Mouse (Mus musculus) left cerebral cortex, postnatal 4 days (tissue): ENCODE measurements at regions not wholly inside any gene's neighbourhood (a gene's known extent, or its start where the extent isn't known, plus 50 kb on each side); places are given as distances from the start of the nearest gene placed in this dataset.

ENCODE experiments used
- DNase-seq: peaks from one replicate; pipeline ENCODE4 v3.0.0-alpha.2; 2022
- intact Hi-C: fragments of 180-260 bp; cut with DNase I; formaldehyde crosslinking; loops from one replicate; pipeline ENCODE4 v1.15.1; 2025

GRCm38 (mm10) chr16:27507212-27507611, 118.5 kb downstream of the Ccdc50 start:
- intact Hi-C loops = no loop called here
- no peak for DNase-seq

- DNase-seq = peak; percentile 87
- intact Hi-C loops = no loop called here
These were observed 135.0 kb downstream of the Ccdc50 start for GRCm38 (mm10) chr16:27523527-27524121.

DNA sequence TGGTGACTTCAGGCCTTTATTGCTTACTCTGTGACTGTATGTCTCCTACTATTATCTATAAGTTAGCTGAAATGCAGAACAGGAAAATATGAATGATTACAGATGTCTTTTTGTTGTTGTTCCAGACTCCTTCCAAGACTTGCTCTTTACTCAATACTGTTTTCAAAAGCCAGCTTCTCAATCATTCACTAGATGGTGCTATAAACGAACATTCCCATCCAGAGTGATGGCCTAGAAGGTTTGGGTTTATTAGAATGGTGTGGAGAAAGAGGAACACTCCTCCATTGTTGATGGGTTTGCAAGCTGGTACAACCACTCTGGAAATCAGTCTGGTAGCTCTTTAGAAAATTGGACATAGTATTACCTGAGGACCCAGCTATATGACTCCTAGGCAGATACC, 138.0 kb downstream of the Ccdc50 start:
- intact Hi-C loops = no loop called here
- DNase-seq = no peak

DNA sequence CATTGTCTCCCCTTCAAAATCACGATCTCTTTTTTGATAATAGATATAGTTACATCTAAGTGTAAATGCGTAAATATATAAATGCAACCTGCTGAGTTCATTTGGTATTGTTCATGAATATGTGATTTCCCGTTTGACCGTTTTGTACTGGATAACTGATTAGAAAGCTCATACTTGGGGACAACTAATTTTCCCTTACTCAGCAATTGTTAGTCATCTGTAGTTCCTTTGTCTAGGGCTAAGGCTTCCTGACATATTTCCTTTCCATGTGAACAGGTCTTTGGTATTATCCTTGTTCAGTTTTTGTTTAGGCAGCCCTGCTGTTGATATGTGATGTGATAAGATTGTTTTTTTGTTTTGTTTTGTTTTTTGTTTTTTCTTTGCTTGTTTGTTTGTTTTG, 142.0 kb downstream of the Ccdc50 start:
- intact Hi-C loops = no loop called here
- DNase-seq = no peak
